Mouse (Mus musculus) spleen, adult 2 months (tissue): ENCODE data around the gene Fam216b.

Source experiments
- CTCF ChIP-seq: fragments of 200-500 bp; IDR thresholded peaks from 2 replicates; pipeline ENCODE4 v1.5.1; 2011; ENCODE audit warnings: mild to moderate bottlenecking, inconsistent platforms; ENCODE audit not compliant: insufficient read depth, insufficient read length, insufficient replicate concordance; ENCODE audit errors: extremely low read depth
- POLR2A ChIP-seq: fragments of 200-500 bp; IDR thresholded peaks from 2 replicates; pipeline ENCODE4 v1.6.1; 2011; ENCODE audit warnings: low read depth, low read length, inconsistent platforms

- TF ChIP-seq POLR2A (no peak), CTCF (no peak)
Observed at GRCm38 (mm10) chr14:78048674-78049073, 40.1 kb downstream of the Fam216b start.
